Mouse (Mus musculus): ENCODE results near the gene Prss48. TPM values are rescaled to one million over a fixed set of nuclear protein-coding genes. Genes with fewer than 3 reads are reported as not detected.

Prss48 gene
- polyA plus RNA-seq, 1 experiment: 18.7 TPM

- Histone ChIP-seq H3K4me3 (ENCODE audit: control insufficient read depth, low read depth, low read length) (no peak overlapping the region), H3K27me3 (ENCODE audit: control insufficient read depth, insufficient read depth, low read length) (no peaks in the 10 kb centered on the region), H3K4me1 (ENCODE audit: control insufficient read depth, insufficient read depth, low read length) (no peaks in the 10 kb centered on the region), H3K36me3 (ENCODE audit: control insufficient read depth, insufficient read depth, low read length) (no peaks in the 10 kb centered on the region), H3K27ac (ENCODE audit: control insufficient read depth, insufficient read depth, low read depth, low read length) (no peak overlapping the region)
- no peak for TF ChIP-seq POLR2A (IDR thresholded peaks at IDR 0.05; ENCODE audit: control insufficient read depth, low read depth, low read length)
- no peak for TF ChIP-seq CTCF (IDR thresholded peaks at IDR 0.05; ENCODE audit: control insufficient read depth, insufficient read depth, insufficient replicate concordance, low read depth, low read length)
Measured at GRCm38 (mm10) chr3:86020921-86021650, 18.8 kb upstream of the Prss48 start.

- no peaks in the 10 kb centered on the region for H3K27me3 ChIP-seq (ENCODE audit: control insufficient read depth, insufficient read depth, low read length)
- H3K27ac ChIP-seq (ENCODE audit: control insufficient read depth, insufficient read depth, low read depth, low read length): no peak overlapping the region
- no peak overlapping the region for H3K4me3 ChIP-seq (ENCODE audit: control insufficient read depth, low read depth, low read length)
- H3K4me1 ChIP-seq (ENCODE audit: control insufficient read depth, insufficient read depth, low read length): no peaks in the 10 kb centered on the region; the same call in 1 of the 2 replicates
- TF ChIP-seq CTCF (IDR thresholded peaks at IDR 0.05; ENCODE audit: control insufficient read depth, insufficient read depth, insufficient replicate concordance, low read depth, low read length): no peak
- no peak for TF ChIP-seq POLR2A (IDR thresholded peaks at IDR 0.05; ENCODE audit: control insufficient read depth, low read depth, low read length)
- no peaks in the 10 kb centered on the region for H3K36me3 ChIP-seq (ENCODE audit: control insufficient read depth, insufficient read depth, low read length)
Measured at GRCm38 (mm10) chr3:86017484-86017883, 15.2 kb upstream of the Prss48 start.

- no peak for TF ChIP-seq CTCF (IDR thresholded peaks at IDR 0.05; ENCODE audit: control insufficient read depth, insufficient read depth, insufficient replicate concordance, low read depth, low read length)
- Histone ChIP-seq H3K27ac (ENCODE audit: control insufficient read depth, insufficient read depth, low read depth, low read length) (no peak overlapping the region), H3K4me1 (ENCODE audit: control insufficient read depth, insufficient read depth, low read length) (no peaks in the 10 kb centered on the region; the same call in 1 of the 2 replicates), H3K36me3 (ENCODE audit: control insufficient read depth, insufficient read depth, low read length) (no peaks in the 10 kb centered on the region), H3K4me3 (ENCODE audit: control insufficient read depth, low read depth, low read length) (no peak overlapping the region), H3K27me3 (ENCODE audit: control insufficient read depth, insufficient read depth, low read length) (no peaks in the 10 kb centered on the region)
Measured at GRCm38 (mm10) chr3:86016965-86017364, 14.7 kb upstream of the Prss48 start.

GRCm38 (mm10) chr3:86013837-86014236 is 11.5 kb upstream of the Prss48 start:
- no peak for TF ChIP-seq CTCF (IDR thresholded peaks at IDR 0.05; ENCODE audit: control insufficient read depth, insufficient read depth, insufficient replicate concordance, low read depth, low read length)
- no peak for TF ChIP-seq POLR2A (IDR thresholded peaks at IDR 0.05; ENCODE audit: control insufficient read depth, low read depth, low read length)
- Histone ChIP-seq H3K27me3 (ENCODE audit: control insufficient read depth, insufficient read depth, low read length) (no peaks in the 10 kb centered on the region), H3K4me3 (ENCODE audit: control insufficient read depth, low read depth, low read length) (no peak overlapping the region), H3K27ac (ENCODE audit: control insufficient read depth, insufficient read depth, low read depth, low read length) (no peak overlapping the region), H3K36me3 (ENCODE audit: control insufficient read depth, insufficient read depth, low read length) (no peaks in the 10 kb centered on the region), H3K4me1 (ENCODE audit: control insufficient read depth, insufficient read depth, low read length) (no peaks in the 10 kb centered on the region; the same call in 1 of the 2 replicates)

- no peak overlapping the region for H3K27ac ChIP-seq (ENCODE audit: control insufficient read depth, insufficient read depth, low read depth, low read length)
- no peak overlapping the region for H3K4me3 ChIP-seq (ENCODE audit: control insufficient read depth, low read depth, low read length)
- no peak for TF ChIP-seq POLR2A (IDR thresholded peaks at IDR 0.05; ENCODE audit: control insufficient read depth, low read depth, low read length)
- no peaks in the 10 kb centered on the region for H3K27me3 ChIP-seq (ENCODE audit: control insufficient read depth, insufficient read depth, low read length)
- no peaks in the 10 kb centered on the region for H3K36me3 ChIP-seq (ENCODE audit: control insufficient read depth, insufficient read depth, low read length)
- H3K4me1 ChIP-seq (ENCODE audit: control insufficient read depth, insufficient read depth, low read length): no peaks in the 10 kb centered on the region; the same call in 1 of the 2 replicates
Measured at GRCm38 (mm10) chr3:86011833-86012232, 9.5 kb upstream of the Prss48 start.

- Histone ChIP-seq H3K4me1 (ENCODE audit: control insufficient read depth, insufficient read depth, low read length) (no peaks in the 10 kb centered on the region; the same call in 1 of the 2 replicates), H3K4me3 (ENCODE audit: control insufficient read depth, low read depth, low read length) (no peak overlapping the region), H3K36me3 (ENCODE audit: control insufficient read depth, insufficient read depth, low read length) (no peaks in the 10 kb centered on the region), H3K27me3 (ENCODE audit: control insufficient read depth, insufficient read depth, low read length) (no peaks in the 10 kb centered on the region), H3K27ac (ENCODE audit: control insufficient read depth, insufficient read depth, low read depth, low read length) (no peak overlapping the region)
- TF ChIP-seq POLR2A (IDR thresholded peaks at IDR 0.05; ENCODE audit: control insufficient read depth, low read depth, low read length) (no peak), CTCF (IDR thresholded peaks at IDR 0.05; ENCODE audit: control insufficient read depth, insufficient read depth, insufficient replicate concordance, low read depth, low read length) (no peak)
Measured at GRCm38 (mm10) chr3:86011373-86011772, 9.1 kb upstream of the Prss48 start.

- Histone ChIP-seq H3K36me3 (ENCODE audit: control insufficient read depth, insufficient read depth, low read length) (no peaks in the 10 kb centered on the region), H3K4me1 (ENCODE audit: control insufficient read depth, insufficient read depth, low read length) (no peaks in the 10 kb centered on the region; the same call in 1 of the 2 replicates), H3K27ac (ENCODE audit: control insufficient read depth, insufficient read depth, low read depth, low read length) (no peak overlapping the region), H3K27me3 (ENCODE audit: control insufficient read depth, insufficient read depth, low read length) (no peaks in the 10 kb centered on the region), H3K4me3 (ENCODE audit: control insufficient read depth, low read depth, low read length) (no peak overlapping the region)
- TF ChIP-seq POLR2A (IDR thresholded peaks at IDR 0.05; ENCODE audit: control insufficient read depth, low read depth, low read length) (no peak), CTCF (IDR thresholded peaks at IDR 0.05; ENCODE audit: control insufficient read depth, insufficient read depth, insufficient replicate concordance, low read depth, low read length) (no peak)
Measured at GRCm38 (mm10) chr3:86010618-86011017, 8.3 kb upstream of the Prss48 start.

All from testis, adult 2 months (tissue).